Mouse (Mus musculus) limb, embryonic 13.5 days (tissue): Measurements from ENCODE around the gene Lmod3. TPM values are rescaled to one million over a fixed set of nuclear protein-coding genes. Genes with fewer than 3 reads are reported as not detected.
A peak's percentile ranks its signal among the peaks of the same experiment; 100 is the strongest.

ENCODE experiments used
- ATAC-seq: fragments of 200-750 bp; cut with Nextera tagmentation; 2 replicates; pipeline ENCODE4 v1.8.0; 2017; ENCODE audit warnings: low read depth, moderate number of reproducible peaks, moderate TSS enrichment; ENCODE audit not compliant: low FRiP score
- H3K27ac ChIP-seq: fragments of 300-500 bp; sonication (generic); 2 replicates; pipeline ENCODE4 v1.5.1; 2015; ENCODE audit warnings: inconsistent platforms, mild to moderate bottlenecking, moderate library complexity
- H3K27me3 ChIP-seq: fragments of 300-500 bp; sonication (generic); 2 replicates; pipeline ENCODE4 v1.6.1; 2015; ENCODE audit warnings: mild to moderate bottlenecking, inconsistent platforms
- H3K36me3 ChIP-seq: fragments of 300-500 bp; sonication (generic); 2 replicates; pipeline ENCODE4 v1.6.1; 2015; ENCODE audit warnings: inconsistent platforms, mild to moderate bottlenecking, moderate library complexity
- H3K4me1 ChIP-seq: fragments of 300-500 bp; sonication (generic); 2 replicates; pipeline ENCODE4 v1.6.1; 2015; ENCODE audit warnings: inconsistent platforms
- H3K4me2 ChIP-seq: fragments of 300-500 bp; sonication (generic); replicated peaks from 2 replicates; pipeline ENCODE4 v1.6.1; 2015; ENCODE audit warnings: inconsistent platforms, mild to moderate bottlenecking, moderate library complexity
- H3K4me3 ChIP-seq: fragments of 300-500 bp; sonication (generic); 2 replicates; pipeline ENCODE4 v1.5.1; 2015; ENCODE audit warnings: moderate library complexity, mild to moderate bottlenecking, inconsistent platforms
- H3K9ac ChIP-seq: fragments of 300-500 bp; sonication (generic); 2 replicates; pipeline ENCODE4 v1.6.1; 2015; ENCODE audit warnings: mild to moderate bottlenecking, inconsistent platforms
- H3K9me3 ChIP-seq: fragments of 300-500 bp; sonication (generic); 2 replicates; pipeline ENCODE4 v1.6.1; 2016; ENCODE audit warnings: inconsistent platforms
- WGBS: fragments of 180-500 bp; shearing (Covaris S2); methylation state at CpG from one replicate; pipeline ENCODE4 v1.1.7; 2015; 5-methylcytosine and 5-hydroxymethylcytosine counted together
- polyA plus RNA-seq: library from polyadenylated mRNA; unstranded; fragments of >200 nt; fragmentation: Nextera tagmentation; extraction: Ambion mirVana; gene quantifications from 2 replicates; pipeline ENCODE4 v1.2.1, GENCODE M21; 2015

Lmod3 gene
- polyA plus RNA-seq, 1 experiment from 2014 or later = 7.6 TPM

- Histone ChIP-seq H3K27ac (no peak overlapping the region), H3K4me3 (no peak overlapping the region), H3K4me1 (no peaks in the 10 kb centered on the region), H3K4me2 (no peak overlapping the region), H3K36me3 (no peaks in the 10 kb centered on the region), H3K9ac (no peak overlapping the region), H3K9me3 (no peaks in the 10 kb centered on the region), H3K27me3 (peaks cover 52% of the 10 kb centered on the region)
- ATAC-seq = no peak
Measured at GRCm38 (mm10) chr6:97245200-97245599, 7.4 kb downstream of the Lmod3 start.

- H3K4me2 ChIP-seq = no peak overlapping the region
Measured at GRCm38 (mm10) chr6:97242522-97242921, 10.0 kb downstream of the Lmod3 start.

GRCm38 (mm10) chr6:97240092-97240491 is 12.5 kb downstream of the Lmod3 start:
- H3K27me3 ChIP-seq = peaks cover 71% of the 10 kb centered on the region
- H3K4me1 ChIP-seq = peaks cover 5% of the 10 kb centered on the region; the same call in 1 of the 2 replicates
- 89% methylated on average over 5 of the region's 5 CpGs for WGBS
- no peak overlapping the region for H3K27ac ChIP-seq
- H3K36me3 ChIP-seq = no peaks in the 10 kb centered on the region
- H3K4me3 ChIP-seq = no peak overlapping the region
- peaks cover 10% of the 10 kb centered on the region; the same call in 1 of the 2 replicates for H3K9me3 ChIP-seq
- H3K4me2 ChIP-seq = no peak overlapping the region
- no peak; the same call in 1 of the 2 replicates for ATAC-seq
- no peak overlapping the region for H3K9ac ChIP-seq

More at GRCm38 (mm10) chr6:97242522-97242921, 10.0 kb downstream of the Lmod3 start:
- no peak for ATAC-seq
- 89% methylated on average over 4 of the region's 4 CpGs for WGBS
- H3K27me3 ChIP-seq = peaks cover 74% of the 10 kb centered on the region
- H3K9ac ChIP-seq = no peak overlapping the region
- H3K4me1 ChIP-seq = no peaks in the 10 kb centered on the region
- no peak overlapping the region for H3K27ac ChIP-seq
- no peak overlapping the region for H3K4me3 ChIP-seq
- H3K9me3 ChIP-seq = peaks cover 7% of the 10 kb centered on the region; the same call in 1 of the 2 replicates
- no peaks in the 10 kb centered on the region for H3K36me3 ChIP-seq

GRCm38 (mm10) chr6:97239360-97239759 is 13.2 kb downstream of the Lmod3 start:
- Histone ChIP-seq H3K36me3 (no peaks in the 10 kb centered on the region), H3K9me3 (peaks cover 12% of the 10 kb centered on the region; the same call in 1 of the 2 replicates), H3K4me3 (no peak overlapping the region), H3K27me3 (peaks cover 71% of the 10 kb centered on the region), H3K4me2 (no peak overlapping the region), H3K27ac (no peak overlapping the region), H3K9ac (no peak overlapping the region), H3K4me1 (peaks cover 5% of the 10 kb centered on the region; the same call in 1 of the 2 replicates)
- no peak for ATAC-seq
- 93% methylated on average over 6 of the region's 6 CpGs for WGBS

- Histone ChIP-seq H3K4me2 (no peak overlapping the region), H3K4me3 (no peak overlapping the region), H3K27me3 (peaks cover 85% of the 10 kb centered on the region), H3K9me3 (peaks cover 12% of the 10 kb centered on the region; the same call in 1 of the 2 replicates), H3K36me3 (peaks cover 9% of the 10 kb centered on the region), H3K27ac (no peak overlapping the region), H3K4me1 (peaks cover 5% of the 10 kb centered on the region; the same call in 1 of the 2 replicates), H3K9ac (no peak overlapping the region)
- 44% methylated on average over 5 of the region's 5 CpGs for WGBS
- ATAC-seq = peak; percentile 57; the same call in 1 of the 2 replicates
Measured at GRCm38 (mm10) chr6:97236088-97236487, 16.5 kb downstream of the Lmod3 start.

GRCm38 (mm10) chr6:97234911-97235668 is 17.5 kb downstream of the Lmod3 start:
- WGBS = 81% methylated on average over 7 of the region's 7 CpGs
- peaks cover 12% of the 10 kb centered on the region; the same call in 1 of the 2 replicates for H3K9me3 ChIP-seq
- no peak overlapping the region for H3K9ac ChIP-seq
- peaks cover 5% of the 10 kb centered on the region; the same call in 1 of the 2 replicates for H3K4me1 ChIP-seq
- no peak overlapping the region for H3K27ac ChIP-seq
- peaks cover 16% of the 10 kb centered on the region for H3K36me3 ChIP-seq
- H3K4me3 ChIP-seq = no peak overlapping the region
- no peak for ATAC-seq
- H3K27me3 ChIP-seq = peaks cover 86% of the 10 kb centered on the region
- no peak overlapping the region for H3K4me2 ChIP-seq

DNA sequence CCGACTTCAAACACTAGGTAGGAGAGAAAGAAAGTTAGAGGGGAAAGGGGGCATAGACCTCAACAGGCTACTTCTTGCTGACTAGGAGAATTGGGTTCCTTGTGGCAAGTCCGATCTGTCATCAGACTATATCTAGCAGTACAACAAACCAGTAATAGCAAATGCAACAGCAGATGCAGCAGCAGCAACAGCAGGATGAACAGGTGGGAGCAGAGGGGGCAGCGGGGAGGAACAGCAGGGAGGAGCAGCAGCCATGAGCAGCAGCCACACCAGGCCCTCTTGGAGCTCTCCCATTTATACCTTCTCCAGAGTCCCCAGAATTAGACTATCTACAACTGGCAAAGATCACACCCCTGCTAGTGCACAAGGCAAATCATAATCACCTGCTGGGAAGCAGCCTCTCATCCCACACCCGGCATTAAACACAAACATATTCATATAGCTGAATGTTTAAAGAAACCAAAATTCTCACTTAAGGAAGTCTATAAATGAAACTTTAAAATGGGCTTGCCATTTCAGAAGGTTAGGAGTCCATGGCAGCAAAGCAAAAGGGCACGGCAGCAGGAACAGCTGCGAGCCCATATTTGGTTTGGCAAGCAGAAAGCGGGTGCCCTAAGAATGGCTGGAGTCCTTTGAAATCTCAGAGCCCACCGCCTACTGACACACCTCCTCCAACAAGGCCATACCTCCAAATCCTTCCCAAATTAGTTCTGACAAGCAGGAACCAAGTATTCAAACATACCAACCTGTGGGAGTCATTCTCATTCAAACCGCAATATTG is 25.3 kb downstream of the Lmod3 start:
- WGBS = 92% methylated on average over 9 of the region's 9 CpGs
- Histone ChIP-seq H3K4me1 (peaks cover 9% of the 10 kb centered on the region), H3K9ac (no peak overlapping the region), H3K4me3 (no peak overlapping the region), H3K9me3 (0 out of 2 replicates have a peak, but pooled peaks cover 4% of the 10 kb centered on the region), H3K27me3 (peaks cover 54% of the 10 kb centered on the region), H3K36me3 (peaks cover 20% of the 10 kb centered on the region), H3K4me2 (no peak overlapping the region), H3K27ac (no peak overlapping the region)
- no peak for ATAC-seq

- Histone ChIP-seq H3K9ac (no peak overlapping the region), H3K4me1 (peaks cover 20% of the 10 kb centered on the region), H3K4me2 (no peak overlapping the region), H3K27ac (no peak overlapping the region), H3K27me3 (peaks cover 43% of the 10 kb centered on the region), H3K4me3 (no peak overlapping the region), H3K36me3 (peaks cover 17% of the 10 kb centered on the region), H3K9me3 (0 out of 2 replicates have a peak, but pooled peaks cover 4% of the 10 kb centered on the region)
- WGBS = 46% methylated on average over 1 of the region's 1 CpGs
- no peak for ATAC-seq
Measured at GRCm38 (mm10) chr6:97226083-97226491, 26.5 kb downstream of the Lmod3 start.

DNA sequence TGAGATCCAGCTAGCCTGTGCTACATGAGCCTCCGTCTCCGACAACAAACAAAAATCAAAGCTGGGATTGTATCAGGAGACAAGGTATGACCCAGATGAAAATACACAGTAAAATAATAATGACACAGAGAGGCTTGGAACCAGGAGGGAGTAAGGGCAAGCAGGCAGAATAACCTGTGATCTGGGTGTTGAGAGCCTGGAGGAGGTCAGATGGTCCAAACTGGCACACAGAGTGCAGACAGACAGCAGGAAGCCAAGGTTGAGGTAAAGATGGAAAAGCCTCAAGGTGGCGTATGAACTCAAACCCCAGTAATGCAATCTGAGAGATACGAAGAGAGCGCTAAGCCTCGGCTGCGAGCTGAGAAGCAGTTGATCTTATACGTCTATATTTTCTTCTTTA is 28.1 kb downstream of the Lmod3 start:
- Histone ChIP-seq H3K27ac (no peak overlapping the region), H3K4me2 (no peak overlapping the region), H3K9ac (no peak overlapping the region), H3K36me3 (peaks cover 6% of the 10 kb centered on the region; the same call in 1 of the 2 replicates), H3K4me3 (no peak overlapping the region), H3K4me1 (peaks cover 22% of the 10 kb centered on the region), H3K9me3 (0 out of 2 replicates have a peak, but pooled peaks cover 4% of the 10 kb centered on the region), H3K27me3 (peaks cover 29% of the 10 kb centered on the region)
- ATAC-seq = no peak
- WGBS = 92% methylated on average over 8 of the region's 8 CpGs

GRCm38 (mm10) chr6:97223566-97223965 is 29.0 kb downstream of the Lmod3 start:
- Histone ChIP-seq H3K4me1 (peaks cover 22% of the 10 kb centered on the region), H3K9me3 (0 out of 2 replicates have a peak, but pooled peaks cover 4% of the 10 kb centered on the region), H3K36me3 (peaks cover 3% of the 10 kb centered on the region; the same call in 1 of the 2 replicates), H3K4me2 (no peak overlapping the region), H3K9ac (no peak overlapping the region), H3K27ac (no peak overlapping the region), H3K27me3 (peaks cover 23% of the 10 kb centered on the region), H3K4me3 (no peak overlapping the region)
- WGBS = 64% methylated on average over 4 of the region's 4 CpGs
- no peak for ATAC-seq

DNA sequence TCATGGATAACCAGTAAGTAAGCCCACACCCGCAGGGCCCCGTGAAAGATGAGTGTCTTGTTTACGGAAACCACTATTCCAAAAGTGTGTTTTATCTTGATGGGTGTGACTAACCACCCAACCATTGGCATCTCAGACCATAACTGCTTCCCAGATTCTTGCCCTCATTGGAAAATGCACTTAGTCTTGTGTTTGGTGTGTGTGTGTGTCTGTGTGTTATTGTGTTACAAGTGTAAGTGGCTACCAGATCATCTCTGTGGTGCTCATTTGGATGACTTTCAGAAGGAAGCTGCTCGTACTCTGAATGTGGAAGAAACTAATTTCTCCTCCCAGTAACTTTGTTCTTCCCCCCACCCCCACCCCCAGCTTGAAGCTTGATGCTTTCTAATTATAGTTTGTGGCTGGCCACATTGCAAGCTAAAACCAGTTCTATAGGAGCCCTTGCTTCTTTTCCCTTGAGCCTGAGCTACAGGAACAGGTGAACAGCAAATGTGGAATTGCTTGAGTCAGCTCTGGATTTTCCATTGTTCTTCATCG is 29.6 kb downstream of the Lmod3 start:
- 62% methylated on average over 5 of the region's 5 CpGs for WGBS
- no peak overlapping the region for H3K4me2 ChIP-seq
- H3K4me1 ChIP-seq = peaks cover 22% of the 10 kb centered on the region

More for the DNA sequence above, 29.6 kb downstream of the Lmod3 start:
- H3K27me3 ChIP-seq = peaks cover 18% of the 10 kb centered on the region
- H3K27ac ChIP-seq = peak overlapping the region; percentile 28; the same call in 1 of the 2 replicates
- H3K36me3 ChIP-seq = peaks cover 3% of the 10 kb centered on the region; the same call in 1 of the 2 replicates
- 0 out of 2 replicates have a peak, but pooled peaks cover 4% of the 10 kb centered on the region for H3K9me3 ChIP-seq
- H3K4me3 ChIP-seq = no peak overlapping the region
- H3K9ac ChIP-seq = no peak overlapping the region
- peak; percentile 72 for ATAC-seq
